Mouse (Mus musculus) erythroid progenitor cell, adult 5-6 weeks (primary cell): Measurements from ENCODE around the gene Aes. TPM values are rescaled to one million over a fixed set of nuclear protein-coding genes. Genes with fewer than 3 reads are reported as not detected.

Experiments
- total RNA-seq, 2 experiments: library from RNA; stranded (forward) in 1 of 2; stranded (reverse) in 1 of 2; fragments of 150-400 nt in 1 of 2; fragments of 186-747, 209-891 nt in 1 of 2; gene quantifications; 2 replicates each; pipeline versions ENCODE4 v1.2.3 to v1.2.4; 2015 to 2017; ENCODE audit warnings: low replicate concordance in 2 of 2

Aes gene
- total RNA-seq, 2 experiments from 2014 or later: 47.5 to 103 TPM

Other genes with a start within 250 kb of the Aes start
- gene Cactin, start 238.4 kb upstream of the Aes start, total RNA-seq (2015; ENCODE audit: low replicate concordance): 8.3 and 10.5 TPM in 2 replicates
- gene Cactin, start 238.4 kb upstream of the Aes start, total RNA-seq (2017; ENCODE audit: low replicate concordance): 24.7 and 47.1 TPM in 2 replicates
- gene Tbxa2r, start 230.8 kb upstream of the Aes start, total RNA-seq (2015; ENCODE audit: low replicate concordance): not detected in 2 replicates
- 0.90 TPM in 1 of 2 replicates, not detected in the other for gene Tbxa2r, start 230.8 kb upstream of the Aes start, total RNA-seq (2017; ENCODE audit: low replicate concordance)
- not detected in 2 replicates for gene Gipc3, start 216.2 kb upstream of the Aes start, total RNA-seq (2015; ENCODE audit: low replicate concordance)
- not detected in 2 replicates for gene Gipc3, start 216.2 kb upstream of the Aes start, total RNA-seq (2017; ENCODE audit: low replicate concordance)
- 49.9 and 58.7 TPM in 2 replicates for gene Hmg20b, start 209.0 kb upstream of the Aes start, total RNA-seq (2015; ENCODE audit: low replicate concordance)
- gene Hmg20b, start 209.0 kb upstream of the Aes start, total RNA-seq (2017; ENCODE audit: low replicate concordance): 18.1 and 24.4 TPM in 2 replicates
- 15.9 and 18.7 TPM in 2 replicates for gene Mfsd12, start 202.0 kb upstream of the Aes start, total RNA-seq (2015; ENCODE audit: low replicate concordance)
- 29.7 and 33.0 TPM in 2 replicates for gene Mfsd12, start 202.0 kb upstream of the Aes start, total RNA-seq (2017; ENCODE audit: low replicate concordance)
- 5.4 and 15.1 TPM in 2 replicates for gene 4930404N11Rik, start 193.7 kb upstream of the Aes start, total RNA-seq (2015; ENCODE audit: low replicate concordance)
- 12.3 and 14.8 TPM in 2 replicates for gene 4930404N11Rik, start 193.7 kb upstream of the Aes start, total RNA-seq (2017; ENCODE audit: low replicate concordance)
- 235 and 246 TPM in 2 replicates for gene Fzr1, start 181.0 kb upstream of the Aes start, total RNA-seq (2015; ENCODE audit: low replicate concordance)
- gene Fzr1, start 181.0 kb upstream of the Aes start, total RNA-seq (2017; ENCODE audit: low replicate concordance): 247 and 266 TPM in 2 replicates
- gene Dohh, start 175.1 kb upstream of the Aes start, total RNA-seq (2015; ENCODE audit: low replicate concordance): 8.8 TPM in 1 of 2 replicates, not detected in the other
- 4.0 and 17.2 TPM in 2 replicates for gene Dohh, start 175.1 kb upstream of the Aes start, total RNA-seq (2017; ENCODE audit: low replicate concordance)
- 2.1 and 4.3 TPM in 2 replicates for gene Gm48551, start 175.0 kb upstream of the Aes start, total RNA-seq (2015; ENCODE audit: low replicate concordance)
- not detected in 2 replicates for gene Gm48551, start 175.0 kb upstream of the Aes start, total RNA-seq (2017; ENCODE audit: low replicate concordance)
- gene Gm48552, start 170.5 kb upstream of the Aes start, total RNA-seq (2015; ENCODE audit: low replicate concordance): not detected in 2 replicates
- gene Gm48552, start 170.5 kb upstream of the Aes start, total RNA-seq (2017; ENCODE audit: low replicate concordance): not detected in 2 replicates
- 5.4 and 7.5 TPM in 2 replicates for gene Smim24, start 166.4 kb upstream of the Aes start, total RNA-seq (2015; ENCODE audit: low replicate concordance)
- gene Smim24, start 166.4 kb upstream of the Aes start, total RNA-seq (2017; ENCODE audit: low replicate concordance): 4.2 TPM in 1 of 2 replicates, not detected in the other
- 10.1 and 15.1 TPM in 2 replicates for gene Nfic, start 103.9 kb upstream of the Aes start, total RNA-seq (2015; ENCODE audit: low replicate concordance)
- gene Nfic, start 103.9 kb upstream of the Aes start, total RNA-seq (2017; ENCODE audit: low replicate concordance): 0.45 and 0.90 TPM in 2 replicates
- gene Celf5, start 76.8 kb upstream of the Aes start, total RNA-seq (2015; ENCODE audit: low replicate concordance): not detected in 2 replicates
- not detected in 2 replicates for gene Celf5, start 76.8 kb upstream of the Aes start, total RNA-seq (2017; ENCODE audit: low replicate concordance)
- gene Ncln, start 63.1 kb upstream of the Aes start, total RNA-seq (2015; ENCODE audit: low replicate concordance): 8.6 and 37.7 TPM in 2 replicates
- 8.7 and 27.1 TPM in 2 replicates for gene Ncln, start 63.1 kb upstream of the Aes start, total RNA-seq (2017; ENCODE audit: low replicate concordance)
- gene S1pr4, start 59.4 kb upstream of the Aes start, total RNA-seq (2015; ENCODE audit: low replicate concordance): 2.2 and 5.4 TPM in 2 replicates
- 2.3 and 3.7 TPM in 2 replicates for gene S1pr4, start 59.4 kb upstream of the Aes start, total RNA-seq (2017; ENCODE audit: low replicate concordance)
- 1.4 TPM in 1 of 2 replicates, not detected in the other for gene Gna15, start 35.3 kb upstream of the Aes start, total RNA-seq (2015; ENCODE audit: low replicate concordance)
- 2.6 and 4.9 TPM in 2 replicates for gene Gna15, start 35.3 kb upstream of the Aes start, total RNA-seq (2017; ENCODE audit: low replicate concordance)
- 7.2 and 11.3 TPM in 2 replicates for gene Gna11, start 14.3 kb upstream of the Aes start, total RNA-seq (2015; ENCODE audit: low replicate concordance)
- 8.0 and 11.0 TPM in 2 replicates for gene Gna11, start 14.3 kb upstream of the Aes start, total RNA-seq (2017; ENCODE audit: low replicate concordance)
- not detected in 2 replicates for gene Tle2, start 15.1 kb downstream of the Aes start, total RNA-seq (2015; ENCODE audit: low replicate concordance)
- not detected in 2 replicates for gene Tle2, start 15.1 kb downstream of the Aes start, total RNA-seq (2017; ENCODE audit: low replicate concordance)
- gene Tle6, start 41.6 kb downstream of the Aes start, total RNA-seq (2015; ENCODE audit: low replicate concordance): not detected in 2 replicates
- 4.1 TPM in 1 of 2 replicates, not detected in the other for gene Tle6, start 41.6 kb downstream of the Aes start, total RNA-seq (2017; ENCODE audit: low replicate concordance)
- gene BC025920, start 46.8 kb downstream of the Aes start, total RNA-seq (2015; ENCODE audit: low replicate concordance): 2.2 TPM in 1 of 2 replicates, not detected in the other
- 1.7 and 2.4 TPM in 2 replicates for gene BC025920, start 46.8 kb downstream of the Aes start, total RNA-seq (2017; ENCODE audit: low replicate concordance)
- 5.4 and 7.2 TPM in 2 replicates for gene Sirt6, start 68.3 kb downstream of the Aes start, total RNA-seq (2015; ENCODE audit: low replicate concordance)
- gene Sirt6, start 68.3 kb downstream of the Aes start, total RNA-seq (2017; ENCODE audit: low replicate concordance): 0.23 and 1.3 TPM in 2 replicates
- not detected in 2 replicates for gene Ankrd24, start 69.1 kb downstream of the Aes start, total RNA-seq (2015; ENCODE audit: low replicate concordance)
- not detected in 2 replicates for gene Ankrd24, start 69.1 kb downstream of the Aes start, total RNA-seq (2017; ENCODE audit: low replicate concordance)
- gene Gm10778, start 89.6 kb downstream of the Aes start, total RNA-seq (2015; ENCODE audit: low replicate concordance): not detected in 2 replicates
- gene Gm10778, start 89.6 kb downstream of the Aes start, total RNA-seq (2017; ENCODE audit: low replicate concordance): 3.0 TPM in 1 of 2 replicates, not detected in the other
- 4.3 and 7.5 TPM in 2 replicates for gene Zfp433, start 145.3 kb downstream of the Aes start, total RNA-seq (2015; ENCODE audit: low replicate concordance)
- 11.2 and 12.0 TPM in 2 replicates for gene Zfp433, start 145.3 kb downstream of the Aes start, total RNA-seq (2017; ENCODE audit: low replicate concordance)
- not detected in 2 replicates for gene Gm3055, start 211.7 kb downstream of the Aes start, total RNA-seq (2015; ENCODE audit: low replicate concordance)
- gene Gm3055, start 211.7 kb downstream of the Aes start, total RNA-seq (2017; ENCODE audit: low replicate concordance): 0.76 TPM in 1 of 2 replicates, not detected in the other